Mouse (Mus musculus): ENCODE results near the gene Srgap3.

DNA sequence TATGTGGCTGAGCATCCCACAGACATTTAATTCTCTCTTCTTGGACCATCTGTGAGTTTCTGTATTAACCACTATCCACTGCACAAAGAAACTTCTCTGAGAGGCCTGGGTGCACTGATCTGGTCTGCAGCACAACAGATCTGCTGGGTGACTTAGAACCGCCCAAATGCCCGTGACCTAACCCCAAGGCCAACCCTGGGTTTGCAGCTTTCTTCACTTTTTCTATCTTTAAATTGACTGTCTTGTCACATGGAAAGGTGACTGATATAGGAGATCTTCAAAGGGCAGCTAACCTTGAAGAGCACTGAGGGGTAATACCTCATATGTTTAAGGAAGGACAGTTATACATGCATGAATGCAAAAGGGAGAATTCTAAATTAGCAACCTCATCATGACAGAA, 30.8 kb downstream of the Srgap3 start:
- TF ChIP-seq CTCF (IDR thresholded peaks at IDR 0.05): no peak
- TF ChIP-seq EP300 (IDR thresholded peaks at IDR 0.05): no peak

All from lung, postnatal 0 days (tissue).